Mouse (Mus musculus) activated CD4-positive, CD25-positive, alpha-beta regulatory T cell (primary cell): ENCODE results near the gene Lmna. TPM values are rescaled to one million over a fixed set of nuclear protein-coding genes. Genes with fewer than 3 reads are reported as not detected.

Source experiments
- polyA plus RNA-seq, 2 experiments: library from polyadenylated mRNA; unstranded; fragments of 100-300 nt; shearing (Covaris generic); gene quantifications; one replicate each; pipeline ENCODE4 v1.2.1; 2017

Gene Lmna
- polyA plus RNA-seq: 10 to 100 TPM in 1 of 2 experiments, 1 to 10 TPM in 1; 7.7 to 30.9 TPM

DNA sequence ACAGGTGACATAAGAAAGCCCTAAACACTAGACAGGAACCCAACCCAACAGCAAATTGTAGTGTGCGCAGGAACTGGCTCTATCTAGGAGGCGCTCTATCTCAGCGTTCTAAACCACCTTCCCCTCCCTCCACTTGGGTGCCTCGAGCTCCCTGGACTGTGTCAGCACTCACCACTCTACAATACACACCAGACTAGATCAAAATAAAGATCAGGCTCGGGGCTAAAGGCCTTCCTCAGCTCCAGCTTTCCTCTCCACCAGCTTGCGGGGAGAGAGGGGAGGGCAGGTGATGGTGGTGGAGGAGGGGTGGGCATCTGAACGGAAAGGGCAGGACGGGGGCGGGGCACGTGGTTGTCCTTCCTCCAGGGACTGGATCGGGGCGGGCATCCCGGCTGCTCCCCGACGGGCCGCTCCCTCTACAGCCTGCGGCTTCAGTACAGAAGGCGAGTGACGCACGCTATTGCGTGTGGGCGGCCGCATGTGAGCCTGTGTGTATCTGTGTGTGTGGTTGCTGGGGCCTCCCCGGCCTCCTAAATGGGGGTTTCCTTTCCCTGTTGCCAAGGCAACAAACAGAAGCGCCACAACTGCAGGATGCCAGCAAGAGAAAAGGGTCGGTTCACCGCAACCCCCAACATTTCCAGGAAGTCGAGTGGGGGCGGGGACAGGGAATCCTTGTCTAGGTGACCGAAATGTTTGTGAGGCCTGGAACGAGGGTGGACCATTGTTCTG is at the start of gene Lmna:
Lmna (minus strand) TSS at position 265 of the 729 bp plus-strand sequence.

DNA sequence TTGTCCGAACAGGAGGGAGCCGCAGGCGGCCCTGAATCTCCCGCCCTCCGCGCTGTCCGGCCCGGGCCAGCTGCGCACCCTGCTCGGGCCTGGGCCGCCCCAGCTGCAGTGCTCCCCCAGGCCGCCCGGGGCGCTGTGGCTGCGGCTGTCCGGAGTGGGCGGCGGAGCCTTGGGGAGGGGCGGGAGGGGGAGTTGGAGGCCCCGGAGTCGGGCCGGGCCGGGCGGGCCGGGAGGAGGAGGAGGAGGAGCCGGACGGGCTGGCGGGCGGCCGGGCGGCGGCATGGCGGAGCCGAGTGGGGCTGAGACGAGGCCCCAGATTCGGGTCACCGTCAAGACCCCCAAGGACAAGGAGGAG is 43.7 kb upstream of the Lmna start, which contains the start of gene Ubqln4:
Ubqln4 (plus strand) TSS at position 234 of the 355 bp plus-strand sequence.

DNA sequence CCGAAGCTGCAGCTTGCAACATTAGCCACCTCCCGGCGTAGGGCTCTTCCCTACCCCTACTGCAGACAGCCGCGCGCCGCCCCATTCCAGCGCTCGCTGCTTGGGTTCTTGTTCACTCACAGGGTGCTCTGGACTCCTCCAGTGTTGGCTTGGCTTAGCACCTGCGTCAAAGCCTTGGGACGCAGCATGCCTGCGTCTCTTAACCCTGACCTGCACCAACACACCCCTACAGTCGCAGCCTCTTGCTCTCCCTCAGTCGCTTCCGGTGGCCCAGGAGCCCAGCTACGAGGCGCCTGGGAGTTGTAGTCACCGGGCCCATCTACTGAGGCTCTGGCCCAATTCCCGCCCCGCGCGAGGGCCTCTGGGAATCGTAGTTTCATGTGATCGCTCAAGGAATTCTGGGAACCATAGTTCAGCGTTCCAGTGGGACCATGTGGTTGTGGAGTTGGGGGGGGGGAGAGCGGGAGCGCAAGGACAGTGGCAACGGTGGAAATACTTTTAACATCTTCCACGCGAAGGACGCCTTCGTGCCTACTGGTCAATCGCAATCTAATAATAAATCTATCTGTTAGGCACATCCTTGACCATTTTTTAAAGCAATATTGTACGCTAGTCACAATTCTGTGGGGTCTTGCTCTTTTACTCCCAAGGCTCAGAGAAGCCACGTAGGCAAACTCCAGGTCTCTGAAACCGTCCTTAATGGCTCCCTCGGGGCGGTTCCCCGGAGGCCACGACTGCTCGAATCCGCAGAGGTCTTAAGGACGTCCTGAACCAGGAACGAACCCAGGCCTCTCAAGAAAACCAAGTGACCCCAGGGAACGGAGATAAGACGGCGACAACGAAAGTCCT is 43.1 kb upstream of the Lmna start, which contains the start of gene Lamtor2:
Lamtor2 (minus strand) TSS at position 399 of the 849 bp plus-strand sequence.

DNA sequence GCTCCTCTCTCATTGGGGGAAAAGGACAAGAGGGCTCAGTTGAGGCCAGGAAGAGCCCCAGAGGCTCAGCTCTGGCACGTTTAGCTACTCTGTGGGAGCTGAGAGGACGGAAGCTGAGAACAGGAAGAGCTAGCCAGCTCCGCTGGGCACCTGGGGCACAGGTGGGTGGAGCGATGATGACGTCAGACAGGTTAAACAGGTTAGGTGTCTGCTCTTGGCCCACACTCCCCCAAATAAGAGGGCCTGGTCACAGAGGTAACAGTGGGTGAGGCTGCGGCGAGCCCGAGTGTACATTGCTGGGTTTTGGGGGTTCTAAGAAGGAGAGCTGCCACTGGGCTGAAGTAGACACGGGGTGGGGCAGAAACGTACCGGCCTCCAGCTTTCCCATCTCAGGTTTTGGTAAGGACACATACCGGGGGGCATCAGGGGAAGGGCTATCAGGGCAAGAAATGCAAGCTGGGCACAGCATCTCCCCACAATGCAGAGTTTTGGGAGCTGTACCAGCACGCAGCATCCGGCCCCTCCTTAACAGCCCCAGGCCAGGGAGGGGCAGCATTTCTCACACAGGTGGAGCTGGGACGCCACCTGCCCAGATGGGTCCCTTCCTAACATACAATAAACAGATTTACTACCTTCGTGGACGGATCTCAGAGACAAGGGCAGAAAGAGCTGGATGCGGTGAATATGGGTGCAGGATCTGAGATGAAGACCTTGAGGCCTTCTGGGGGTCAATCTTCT is 38.6 kb upstream of the Lmna start, which contains the start of gene Rab25:
Rab25 (minus strand) TSS at position 121 of the 738 bp plus-strand sequence.

DNA sequence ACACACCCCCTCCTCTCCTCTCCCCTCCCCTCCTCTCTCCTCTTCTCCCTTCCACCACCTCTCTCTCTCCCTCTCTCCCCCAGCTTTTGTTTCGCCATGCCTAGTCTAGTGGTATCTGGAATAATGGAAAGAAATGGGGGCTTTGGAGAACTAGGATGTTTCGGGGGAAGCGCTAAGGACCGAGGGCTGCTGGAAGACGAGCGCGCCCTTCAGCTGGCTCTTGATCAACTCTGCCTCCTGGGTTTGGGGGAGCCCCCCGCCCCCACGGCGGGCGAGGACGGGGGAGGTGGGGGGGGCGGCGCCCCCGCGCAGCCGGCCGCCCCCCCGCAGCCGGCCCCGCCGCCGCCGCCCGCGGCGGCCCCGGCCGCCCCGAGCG is 22.5 kb upstream of the Lmna start, which contains the start of gene Mex3a:
Mex3a (plus strand) TSS at position 97 of the 376 bp plus-strand sequence.

DNA sequence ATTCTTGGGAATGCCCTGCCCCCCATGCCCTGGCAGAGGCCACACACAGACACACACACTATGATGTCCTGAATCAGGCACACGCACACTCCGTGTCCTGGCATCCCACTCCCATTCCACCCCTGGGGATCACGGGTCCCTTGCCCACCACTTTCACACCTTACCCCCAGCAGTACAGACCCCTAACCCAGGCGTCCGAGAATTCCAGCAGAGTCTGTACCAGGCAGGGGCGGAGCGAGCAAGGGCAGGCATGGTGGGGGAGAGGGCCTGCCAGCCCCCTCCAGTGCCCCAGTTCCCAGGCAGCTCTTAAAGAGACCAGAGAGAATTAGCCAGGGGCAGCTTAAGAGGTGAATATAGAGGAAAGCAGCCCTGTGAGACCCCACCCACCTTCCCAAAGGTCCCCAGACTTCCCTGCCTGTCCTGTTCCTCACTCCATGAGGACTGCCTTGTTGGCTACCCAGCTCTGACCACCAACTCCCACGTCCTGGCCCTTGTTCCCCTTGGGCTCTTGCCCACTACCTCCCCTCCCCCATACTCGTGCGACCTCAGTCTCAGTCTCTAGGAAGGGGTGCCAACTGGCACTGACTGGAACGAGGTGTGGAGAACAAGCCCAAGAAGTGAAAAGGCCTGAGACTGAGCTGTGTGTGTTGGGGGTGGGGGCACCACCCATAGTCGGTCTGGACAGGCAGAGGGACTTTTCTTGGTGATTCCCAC is 48.6 kb downstream of the Lmna start, which contains the start of gene Sema4a:
Sema4a (minus strand) TSS at position 200 of the 714 bp plus-strand sequence.

Other genes starting within 250 kb of the Lmna start
- not detected for gene Gm38392, start 222.7 kb downstream of the Lmna start, polyA plus RNA-seq
- 1 to 10 TPM; 4.3 to 6.7 TPM for gene Tsacc, start 213.0 kb downstream of the Lmna start, polyA plus RNA-seq
- gene Cct3, start 212.8 kb downstream of the Lmna start, polyA plus RNA-seq: 100 to 1,000 TPM; 267 to 334 TPM
- 100 to 1,000 TPM; 268 to 447 TPM for gene Glmp, start 184.9 kb downstream of the Lmna start, polyA plus RNA-seq
- 1 to 10 TPM in 1 of 2 experiments, under 1 TPM in 1; 0.76 to 1.9 TPM for gene Tmem79, start 173.8 kb downstream of the Lmna start, polyA plus RNA-seq
- gene Smg5, start 173.7 kb downstream of the Lmna start, polyA plus RNA-seq: 10 to 100 TPM; 43.8 to 45.7 TPM
- gene Paqr6, start 145.4 kb downstream of the Lmna start, polyA plus RNA-seq: not detected
- not detected for gene Bglap3, start 137.2 kb downstream of the Lmna start, polyA plus RNA-seq
- gene Bglap2, start 131.3 kb downstream of the Lmna start, polyA plus RNA-seq: not detected
- gene Bglap, start 125.5 kb downstream of the Lmna start, polyA plus RNA-seq: not detected
- 10 to 100 TPM; 39.3 to 53.6 TPM for gene Pmf1, start 99.6 kb downstream of the Lmna start, polyA plus RNA-seq
- gene Slc25a44, start 84.8 kb downstream of the Lmna start, polyA plus RNA-seq: 10 to 100 TPM; 12.4 to 16.7 TPM
- gene Sema4a, start 48.8 kb downstream of the Lmna start, polyA plus RNA-seq: 100 to 1,000 TPM in 1 of 2 experiments, 10 to 100 TPM in 1; 42.2 to 122 TPM
- under 1 TPM; 0.21 to 0.33 TPM for gene Mex3a, start 22.4 kb upstream of the Lmna start, polyA plus RNA-seq
- gene Rab25, start 38.3 kb upstream of the Lmna start, polyA plus RNA-seq: under 1 TPM in 1 of 2 experiments, not detected in 1; 0.66 TPM
- 100 to 1,000 TPM; 165 to 189 TPM for gene Lamtor2, start 43.1 kb upstream of the Lmna start, polyA plus RNA-seq
- gene Ubqln4, start 43.8 kb upstream of the Lmna start, polyA plus RNA-seq: 10 to 100 TPM; 35.4 to 39.3 TPM
- gene Ssr2, start 65.9 kb upstream of the Lmna start, polyA plus RNA-seq: 100 to 1,000 TPM; 137 to 153 TPM
- 100 to 1,000 TPM; 132 to 145 TPM for gene Arhgef2, start 96.0 kb upstream of the Lmna start, polyA plus RNA-seq
- gene Rxfp4, start 143.2 kb upstream of the Lmna start, polyA plus RNA-seq: not detected
- 10 to 100 TPM; 86.3 to 93.1 TPM for gene Khdc4, start 175.8 kb upstream of the Lmna start, polyA plus RNA-seq
- 10 to 100 TPM; 53.6 to 55.8 TPM for gene Rit1, start 206.9 kb upstream of the Lmna start, polyA plus RNA-seq